Mouse (Mus musculus) heart, postnatal 0 days (tissue): Measurements from ENCODE around the gene Klf15. TPM values are rescaled to one million over a fixed set of nuclear protein-coding genes. Genes with fewer than 3 reads are reported as not detected.

Experiments
- ATAC-seq: fragments of 200-750 bp; cut with Nextera tagmentation; 2 replicates; pipeline ENCODE4 v1.8.0; 2017; ENCODE audit warnings: low read depth, moderate number of reproducible peaks, moderate library complexity; ENCODE audit not compliant: insufficient read depth
- DNase-seq: peaks from one replicate; pipeline ENCODE4 v3.0.0-alpha.2; 2016; ENCODE audit warnings: low spot score
- H3K27ac ChIP-seq: fragments of 300-500 bp; sonication (generic); 2 replicates; pipeline ENCODE4 v1.5.1; 2014; ENCODE audit warnings: low read depth, mild to moderate bottlenecking
- H3K27me3 ChIP-seq: fragments of 300-500 bp; sonication (generic); 2 replicates; pipeline ENCODE4 v1.6.1; 2014; ENCODE audit warnings: low read length, mixed read lengths; ENCODE audit not compliant: control insufficient read depth, insufficient read depth
- H3K36me3 ChIP-seq: fragments of 300-500 bp; sonication (generic); replicated peaks from 2 replicates; pipeline ENCODE4 v1.6.1; 2014; ENCODE audit warnings: low read length, mixed read lengths; ENCODE audit not compliant: control insufficient read depth, insufficient read depth
- H3K4me1 ChIP-seq: fragments of 300-500 bp; sonication (generic); 2 replicates; pipeline ENCODE4 v1.6.1; 2014; ENCODE audit warnings: antibody characterized with exemption; ENCODE audit not compliant: control insufficient read depth, insufficient read depth
- H3K4me2 ChIP-seq: fragments of 300-500 bp; sonication (generic); 2 replicates; pipeline ENCODE4 v1.6.1; 2014; ENCODE audit warnings: low read depth, mild to moderate bottlenecking, low read length, moderate library complexity
- H3K4me3 ChIP-seq: fragments of 300-500 bp; sonication (generic); 2 replicates; pipeline ENCODE4 v1.5.1; 2014; ENCODE audit warnings: low read depth, low read length
- H3K9ac ChIP-seq: fragments of 300-500 bp; sonication (generic); replicated peaks from 2 replicates; pipeline ENCODE4 v1.6.1; 2014; ENCODE audit warnings: low read depth, low read length, mixed read lengths
- H3K9me3 ChIP-seq: fragments of 300-500 bp; sonication (generic); replicated peaks from 2 replicates; pipeline ENCODE4 v1.6.1; 2016; ENCODE audit warnings: low read length; ENCODE audit not compliant: control insufficient read depth
- CTCF ChIP-seq: IDR thresholded peaks from 2 replicates; pipeline ENCODE4 v1.5.1; 2016; ENCODE audit warnings: antibody characterized with exemption, control low read depth, low read depth
- EP300 ChIP-seq: IDR thresholded peaks from 2 replicates; pipeline ENCODE4 v1.6.1; 2016; ENCODE audit warnings: antibody characterized with exemption, low read depth
- WGBS: fragments of 180-500 bp; shearing (Covaris S2); extraction: QIAGEN DNeasy Blood & Tissue Kit; methylation state at CpG from one replicate; pipeline ENCODE4 v1.1.7; 2014; 5-methylcytosine and 5-hydroxymethylcytosine counted together
- polyA plus RNA-seq: library from polyadenylated mRNA; unstranded; fragments of >200 nt; fragmentation: Nextera tagmentation; extraction: Ambion mirVana; gene quantifications from 2 replicates; pipeline ENCODE4 v1.2.1, GENCODE M21; 2015
- total RNA-seq: library from RNA; depleted of rRNA; stranded (reverse); fragments of >200 nt; gene quantifications from 2 replicates; pipeline ENCODE4 v1.2.3, GENCODE M21; 2014; ENCODE audit warnings: low replicate concordance

The Klf15 gene
- total and polyA plus RNA-seq, 2 experiments from 2014 or later, result 15.6 to 56.9 TPM

GRCm38 (mm10) chr6:90494155-90494554, 31.8 kb downstream of the Klf15 start:
- peaks cover 16% of the 10 kb centered on the region for H3K4me1 ChIP-seq
- no peak for TF ChIP-seq CTCF
- no peak for TF ChIP-seq EP300
- 75% methylated on average over 3 of the region's 3 CpGs for WGBS
- H3K27me3 ChIP-seq, result no peaks in the 10 kb centered on the region
- no peak overlapping the region for H3K9ac ChIP-seq
- no peak for DNase-seq
- H3K27ac ChIP-seq, result no peak overlapping the region
- no peaks in the 10 kb centered on the region for H3K36me3 ChIP-seq
- no peaks in the 10 kb centered on the region for H3K9me3 ChIP-seq
- ATAC-seq, result no peak
- H3K4me3 ChIP-seq, result no peak overlapping the region
- H3K4me2 ChIP-seq, result no peak overlapping the region

- H3K27ac ChIP-seq, result no peak overlapping the region
- H3K4me2 ChIP-seq, result no peak overlapping the region
- 91% methylated on average over 3 of the region's 3 CpGs for WGBS
- no peaks in the 10 kb centered on the region for H3K36me3 ChIP-seq
- DNase-seq, result no peak
- no peaks in the 10 kb centered on the region for H3K27me3 ChIP-seq
- ATAC-seq, result no peak
- no peak overlapping the region for H3K4me3 ChIP-seq
- TF ChIP-seq CTCF (no peak), EP300 (no peak)
- H3K9ac ChIP-seq, result no peak overlapping the region
- H3K4me1 ChIP-seq, result peaks cover 16% of the 10 kb centered on the region
- no peaks in the 10 kb centered on the region for H3K9me3 ChIP-seq
These were observed 32.2 kb downstream of the Klf15 start for GRCm38 (mm10) chr6:90494566-90494965.

GRCm38 (mm10) chr6:90495282-90495912, 33.0 kb downstream of the Klf15 start:
- Histone ChIP-seq H3K9ac (no peak overlapping the region), H3K27ac (peak overlapping the region; percentile 49; the same call in 1 of the 2 replicates), H3K27me3 (no peaks in the 10 kb centered on the region), H3K9me3 (no peaks in the 10 kb centered on the region), H3K4me2 (no peak overlapping the region), H3K4me3 (no peak overlapping the region), H3K36me3 (no peaks in the 10 kb centered on the region), H3K4me1 (peaks cover 16% of the 10 kb centered on the region)
- DNase-seq, result no peak
- TF ChIP-seq CTCF, result no peak
- TF ChIP-seq EP300, result no peak
- ATAC-seq, result peak; percentile 29
- WGBS, result 39% methylated on average over 6 of the region's 7 CpGs

- DNase-seq (peak; percentile 61), ATAC-seq (peak; percentile 67)
- Histone ChIP-seq H3K9ac (no peak overlapping the region), H3K4me2 (no peak overlapping the region), H3K27me3 (no peaks in the 10 kb centered on the region), H3K9me3 (no peaks in the 10 kb centered on the region), H3K4me1 (peaks cover 18% of the 10 kb centered on the region), H3K4me3 (no peak overlapping the region), H3K27ac (peak overlapping the region; percentile 4; the same call in 1 of the 2 replicates), H3K36me3 (no peaks in the 10 kb centered on the region)
- 36% methylated on average over 3 of the region's 3 CpGs for WGBS
- no peak for TF ChIP-seq CTCF
- TF ChIP-seq EP300, result no peak
These were observed 33.8 kb downstream of the Klf15 start for GRCm38 (mm10) chr6:90496217-90496616.

- H3K4me3 ChIP-seq, result no peak overlapping the region
- WGBS, result 43% methylated on average over 4 of the region's 4 CpGs
- H3K36me3 ChIP-seq, result no peaks in the 10 kb centered on the region
- DNase-seq (no peak), ATAC-seq (0 out of 2 replicates have a peak, but pooled peaks have one; percentile 30)
- TF ChIP-seq CTCF (no peak), EP300 (no peak)
- no peak overlapping the region for H3K9ac ChIP-seq
- H3K27me3 ChIP-seq, result no peaks in the 10 kb centered on the region
- no peaks in the 10 kb centered on the region for H3K9me3 ChIP-seq
- H3K4me1 ChIP-seq, result peaks cover 24% of the 10 kb centered on the region
- H3K27ac ChIP-seq, result no peak overlapping the region
- H3K4me2 ChIP-seq, result no peak overlapping the region
These were observed 37.1 kb downstream of the Klf15 start for GRCm38 (mm10) chr6:90499509-90499908.
